Mouse (Mus musculus): ENCODE data around the gene Ptk6. TPM values are rescaled to one million over a fixed set of nuclear protein-coding genes. Genes with fewer than 3 reads are reported as not detected.

Ptk6 gene
- polyA plus RNA-seq, 1 experiment from 2014 or later = not detected

- H3K27ac ChIP-seq (replicated peaks) = peak overlapping the region; percentile 38; the same call in 1 of the 2 replicates
- ATAC-seq (ENCODE audit: low read depth) = peak; percentile 11
- peak overlapping the region; percentile 41 for H3K4me3 ChIP-seq
- peak overlapping the region; percentile 63 for H3K9ac ChIP-seq
- no peaks in the 10 kb centered on the region for H3K9me3 ChIP-seq
- peaks cover 57% of the 10 kb centered on the region for H3K27me3 ChIP-seq
- peaks cover 16% of the 10 kb centered on the region for H3K4me1 ChIP-seq (replicated peaks)
- H3K36me3 ChIP-seq = peaks cover 39% of the 10 kb centered on the region
- H3K4me2 ChIP-seq = peak overlapping the region; percentile 77
- 3% methylated on average over 56 of the region's 61 CpGs for WGBS
These were observed 54.9 kb downstream of the Ptk6 start for GRCm38 (mm10) chr2:181147546-181148317.

GRCm38 (mm10) chr2:181146976-181147545, 55.5 kb downstream of the Ptk6 start:
- Histone ChIP-seq H3K9me3 (no peaks in the 10 kb centered on the region), H3K4me3 (0 out of 2 replicates have a peak overlapping the region, but pooled peaks have one; percentile 41), H3K36me3 (peaks cover 35% of the 10 kb centered on the region), H3K27ac (replicated peaks) (no peak overlapping the region), H3K4me2 (peak overlapping the region; percentile 77), H3K27me3 (peaks cover 53% of the 10 kb centered on the region), H3K4me1 (replicated peaks) (peaks cover 16% of the 10 kb centered on the region), H3K9ac (no peak overlapping the region; the same call in 1 of the 2 replicates)
- WGBS = 47% methylated on average over 4 of the region's 4 CpGs
- ATAC-seq (ENCODE audit: low read depth) = no peak

- Histone ChIP-seq H3K9me3 (no peaks in the 10 kb centered on the region), H3K4me2 (no peak overlapping the region), H3K9ac (no peak overlapping the region), H3K4me3 (no peak overlapping the region), H3K36me3 (peaks cover 20% of the 10 kb centered on the region), H3K27me3 (peaks cover 44% of the 10 kb centered on the region), H3K27ac (replicated peaks) (no peak overlapping the region), H3K4me1 (replicated peaks) (peaks cover 16% of the 10 kb centered on the region)
- WGBS = 85% methylated on average over 2 of the region's 2 CpGs
- no peak for ATAC-seq (ENCODE audit: low read depth)
These were observed 57.9 kb downstream of the Ptk6 start for GRCm38 (mm10) chr2:181144675-181145074.

Other genes starting within 250 kb of the Ptk6 start
- 88.1 and 106 TPM in 2 replicates for gene Nkain4, start 248.1 kb downstream of the Ptk6 start, polyA plus RNA-seq (2015; fragmentation: Nextera tagmentation; extraction: Ambion mirVana)
- gene Arfgap1, start 235.6 kb downstream of the Ptk6 start, polyA plus RNA-seq (2015; fragmentation: Nextera tagmentation; extraction: Ambion mirVana) = 106 and 108 TPM in 2 replicates
- 0.62 and 1.2 TPM in 2 replicates for gene Col20a1, start 216.3 kb downstream of the Ptk6 start, polyA plus RNA-seq (2015; fragmentation: Nextera tagmentation; extraction: Ambion mirVana)
- 42.9 and 43.0 TPM in 2 replicates for gene Chrna4, start 159.2 kb downstream of the Ptk6 start, polyA plus RNA-seq (2015; fragmentation: Nextera tagmentation; extraction: Ambion mirVana)
- 43.9 TPM in 2 replicates for gene Kcnq2, start 67.5 kb downstream of the Ptk6 start, polyA plus RNA-seq (2015; fragmentation: Nextera tagmentation; extraction: Ambion mirVana)
- 7.7 and 8.9 TPM in 2 replicates for gene Eef1a2, start 45.8 kb downstream of the Ptk6 start, polyA plus RNA-seq (2015; fragmentation: Nextera tagmentation; extraction: Ambion mirVana)
- gene Ppdpf, start 15.5 kb downstream of the Ptk6 start, polyA plus RNA-seq (2015; fragmentation: Nextera tagmentation; extraction: Ambion mirVana) = 331 and 431 TPM in 2 replicates
- gene Srms, start 10.4 kb upstream of the Ptk6 start, polyA plus RNA-seq (2015; fragmentation: Nextera tagmentation; extraction: Ambion mirVana) = 0.14 and 0.22 TPM in 2 replicates
- gene Fndc11, start 17.2 kb upstream of the Ptk6 start, polyA plus RNA-seq (2015; fragmentation: Nextera tagmentation; extraction: Ambion mirVana) = not detected in 2 replicates
- gene Helz2, start 39.2 kb upstream of the Ptk6 start, polyA plus RNA-seq (2015; fragmentation: Nextera tagmentation; extraction: Ambion mirVana) = 0.22 and 0.32 TPM in 2 replicates
- gene Gmeb2, start 85.2 kb upstream of the Ptk6 start, polyA plus RNA-seq (2015; fragmentation: Nextera tagmentation; extraction: Ambion mirVana) = 15.1 and 15.4 TPM in 2 replicates
- gene Stmn3, start 111.7 kb upstream of the Ptk6 start, polyA plus RNA-seq (2015; fragmentation: Nextera tagmentation; extraction: Ambion mirVana) = 1,090 and 1,260 TPM in 2 replicates
- gene Rtel1, start 117.0 kb upstream of the Ptk6 start, polyA plus RNA-seq (2015; fragmentation: Nextera tagmentation; extraction: Ambion mirVana) = 28.8 and 30.1 TPM in 2 replicates
- 61.4 and 67.4 TPM in 2 replicates for gene Zgpat, start 162.1 kb upstream of the Ptk6 start, polyA plus RNA-seq (2015; fragmentation: Nextera tagmentation; extraction: Ambion mirVana)
- gene Arfrp1, start 162.6 kb upstream of the Ptk6 start, polyA plus RNA-seq (2015; fragmentation: Nextera tagmentation; extraction: Ambion mirVana) = 82.6 and 85.9 TPM in 2 replicates
- 41.3 and 41.4 TPM in 2 replicates for gene Lime1, start 177.3 kb upstream of the Ptk6 start, polyA plus RNA-seq (2015; fragmentation: Nextera tagmentation; extraction: Ambion mirVana)